Mouse (Mus musculus): ENCODE measurements around the gene Mars. TPM values are rescaled to one million over a fixed set of nuclear protein-coding genes. Genes with fewer than 3 reads are reported as not detected.
"Not testable (repeated sequence)": the region's sequence is repeated elsewhere in the genome, so short reads cannot be mapped to it uniquely, and the experiment has no call there.

Gene Mars
- polyA plus RNA-seq, 1 experiment from 2014 or later: 104 TPM

DNA sequence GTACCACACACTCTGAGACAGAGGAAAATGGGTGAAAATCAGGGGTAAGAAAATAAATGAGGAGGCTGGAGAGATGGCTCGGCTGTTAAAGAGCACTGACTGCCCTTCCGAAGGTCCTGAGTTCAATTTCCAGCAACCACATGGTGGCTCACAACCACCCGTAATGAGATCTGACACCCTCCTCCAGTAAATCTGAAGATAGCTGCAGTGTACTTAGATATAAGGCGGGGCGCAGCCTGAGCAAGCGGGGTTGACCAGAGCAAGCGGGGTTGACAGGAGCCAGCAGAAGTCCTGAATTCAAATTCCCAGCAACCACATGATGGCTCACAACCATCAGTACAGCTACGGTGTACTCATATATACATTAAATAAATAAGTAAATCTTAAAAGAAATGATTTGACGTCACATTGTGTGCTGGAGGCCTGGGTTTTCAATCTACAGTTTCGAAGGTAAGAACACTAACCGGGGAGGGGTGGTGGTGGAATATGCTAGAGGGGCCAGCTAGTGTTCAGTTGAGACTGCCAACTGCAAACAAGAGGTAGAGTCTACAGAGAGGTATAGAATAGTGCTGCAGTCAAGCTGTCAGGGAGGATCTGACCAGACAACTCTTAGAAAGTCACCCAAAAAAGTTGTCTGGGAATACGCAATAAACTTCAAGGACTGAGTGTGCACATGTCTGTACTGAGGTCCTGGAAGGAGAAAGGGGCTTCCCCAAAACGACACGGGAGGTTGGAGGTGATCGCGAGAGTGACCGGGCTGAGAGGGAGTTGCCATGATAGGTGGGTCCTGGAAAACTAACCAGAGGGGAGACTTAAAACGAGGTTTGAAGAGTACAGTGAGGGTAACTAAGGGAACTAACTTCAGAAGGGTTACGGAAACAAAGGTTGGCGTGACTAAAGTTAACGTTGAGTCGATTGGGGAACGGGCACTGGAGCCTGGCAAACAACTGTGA is 787 bp downstream of the Mars start:
- ATAC-seq (replicated peaks; ENCODE audit: insufficient number of reproducible peaks, low FRiP score, low TSS enrichment): 0 out of 2 replicates have a peak, but pooled peaks have one; percentile 40
- Histone ChIP-seq H3K4me2 (peak overlapping the region; percentile 79), H3K36me3 (ENCODE audit: control insufficient read depth, insufficient read depth, low read length) (peaks cover 20% of the 10 kb centered on the region), H3K27ac (ENCODE audit: low read depth, low read length) (peak overlapping the region; percentile 62), H3K4me1 (ENCODE audit: control insufficient read depth, insufficient read depth, low read length) (peaks cover 6% of the 10 kb centered on the region), H3K9ac (ENCODE audit: low read depth, low read length) (peak overlapping the region; percentile 87), H3K27me3 (ENCODE audit: control insufficient read depth, insufficient read depth, low read length) (no peaks in the 10 kb centered on the region), H3K9me3 (replicated peaks; ENCODE audit: control insufficient read depth, low read length) (no peaks in the 10 kb centered on the region), H3K4me3 (ENCODE audit: low read depth, low read length) (peak overlapping the region; percentile 94)
- 29% methylated on average over 23 of the region's 23 CpGs for WGBS (ENCODE audit: insufficient replicate concordance)

DNA sequence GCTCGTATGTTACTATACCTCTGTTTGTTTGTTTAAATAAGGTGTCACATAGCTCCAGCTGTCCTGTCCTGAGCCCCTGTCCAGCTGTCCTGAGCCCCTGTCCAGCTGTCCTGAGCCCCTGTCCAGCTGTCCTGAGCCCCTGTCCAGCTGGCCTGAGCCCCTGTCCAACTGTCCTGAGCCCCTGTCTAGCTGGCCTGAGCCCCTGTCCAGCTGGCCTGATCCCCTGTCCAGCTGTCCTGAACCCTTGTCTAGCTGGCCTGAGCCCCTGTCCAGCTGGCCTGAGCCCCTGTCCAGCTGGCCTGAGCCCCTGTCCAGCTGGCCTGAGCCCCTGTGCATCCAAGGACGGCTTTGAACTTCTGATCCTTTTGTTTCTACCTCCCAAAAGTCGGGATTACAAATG is 2.4 kb downstream of the Mars start:
- not testable (repeated sequence) for H3K27me3 ChIP-seq (ENCODE audit: control insufficient read depth, insufficient read depth, low read length); H3K4me3 ChIP-seq (ENCODE audit: low read depth, low read length); H3K4me2 ChIP-seq; H3K4me1 ChIP-seq (ENCODE audit: control insufficient read depth, insufficient read depth, low read length); ATAC-seq (replicated peaks; ENCODE audit: insufficient number of reproducible peaks, low FRiP score, low TSS enrichment); H3K9me3 ChIP-seq (replicated peaks; ENCODE audit: control insufficient read depth, low read length); H3K9ac ChIP-seq (ENCODE audit: low read depth, low read length); H3K27ac ChIP-seq (ENCODE audit: low read depth, low read length)
- peaks cover 34% of the 10 kb centered on the region for H3K36me3 ChIP-seq (ENCODE audit: control insufficient read depth, insufficient read depth, low read length)
- 84% methylated on average over 3 of the region's 3 CpGs for WGBS (ENCODE audit: insufficient replicate concordance)

DNA sequence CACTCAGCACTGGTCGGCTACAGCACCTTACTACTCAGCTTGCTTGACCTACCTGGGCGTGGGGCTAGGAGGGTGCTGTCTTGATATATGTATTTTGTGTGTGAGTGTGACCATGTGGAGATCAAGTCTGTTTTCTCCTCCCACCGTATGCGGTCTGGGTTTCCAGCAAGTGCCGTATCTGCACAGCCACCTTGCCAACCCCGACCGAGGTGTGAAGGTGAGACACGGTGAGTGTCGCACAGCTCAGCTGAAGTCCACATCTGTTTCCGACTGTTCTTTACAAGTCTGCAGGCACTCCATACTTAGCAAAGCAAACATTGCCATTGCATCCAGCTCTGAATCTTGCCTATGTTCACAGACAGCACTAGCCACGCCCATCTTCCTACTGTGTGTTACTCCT is 8.4 kb downstream of the Mars start:
- Histone ChIP-seq H3K9ac (ENCODE audit: low read depth, low read length) (no peak overlapping the region), H3K4me2 (no peak overlapping the region), H3K27ac (ENCODE audit: low read depth, low read length) (no peak overlapping the region), H3K4me3 (ENCODE audit: low read depth, low read length) (no peak overlapping the region), H3K4me1 (ENCODE audit: control insufficient read depth, insufficient read depth, low read length) (no peaks in the 10 kb centered on the region), H3K9me3 (replicated peaks; ENCODE audit: control insufficient read depth, low read length) (no peaks in the 10 kb centered on the region), H3K36me3 (ENCODE audit: control insufficient read depth, insufficient read depth, low read length) (peaks cover 66% of the 10 kb centered on the region), H3K27me3 (ENCODE audit: control insufficient read depth, insufficient read depth, low read length) (no peaks in the 10 kb centered on the region)
- ATAC-seq (replicated peaks; ENCODE audit: insufficient number of reproducible peaks, low FRiP score, low TSS enrichment): no peak
- WGBS (ENCODE audit: insufficient replicate concordance): 93% methylated on average over 11 of the region's 11 CpGs

DNA sequence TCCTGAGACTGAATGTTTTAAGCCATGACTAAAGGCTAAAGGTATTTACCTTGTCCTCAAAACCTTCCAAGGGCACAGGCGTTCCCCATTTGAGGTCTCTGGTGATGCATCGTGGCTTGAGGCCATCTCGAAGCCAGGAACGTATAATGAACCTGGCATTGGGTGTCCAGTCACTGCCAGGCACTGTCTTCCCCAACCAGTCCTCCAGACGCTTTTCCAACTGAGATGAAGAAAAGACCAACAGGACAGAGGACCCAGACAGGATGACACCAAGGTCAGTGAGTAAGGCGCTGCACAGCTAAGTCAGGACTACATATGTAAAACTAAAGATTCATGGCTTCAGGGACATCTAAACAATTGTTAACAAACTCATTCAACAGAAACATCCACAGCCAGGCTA is 11.2 kb downstream of the Mars start:
- ATAC-seq (replicated peaks; ENCODE audit: insufficient number of reproducible peaks, low FRiP score, low TSS enrichment): no peak
- H3K4me3 ChIP-seq (ENCODE audit: low read depth, low read length): no peak overlapping the region
- H3K9ac ChIP-seq (ENCODE audit: low read depth, low read length): no peak overlapping the region
- WGBS (ENCODE audit: insufficient replicate concordance): 94% methylated on average over 6 of the region's 6 CpGs
- H3K9me3 ChIP-seq (replicated peaks; ENCODE audit: control insufficient read depth, low read length): no peaks in the 10 kb centered on the region
- no peaks in the 10 kb centered on the region for H3K27me3 ChIP-seq (ENCODE audit: control insufficient read depth, insufficient read depth, low read length)
- no peak overlapping the region for H3K27ac ChIP-seq (ENCODE audit: low read depth, low read length)
- no peak overlapping the region for H3K4me2 ChIP-seq
- H3K36me3 ChIP-seq (ENCODE audit: control insufficient read depth, insufficient read depth, low read length): peaks cover 63% of the 10 kb centered on the region
- peaks cover 8% of the 10 kb centered on the region for H3K4me1 ChIP-seq (ENCODE audit: control insufficient read depth, insufficient read depth, low read length)

DNA sequence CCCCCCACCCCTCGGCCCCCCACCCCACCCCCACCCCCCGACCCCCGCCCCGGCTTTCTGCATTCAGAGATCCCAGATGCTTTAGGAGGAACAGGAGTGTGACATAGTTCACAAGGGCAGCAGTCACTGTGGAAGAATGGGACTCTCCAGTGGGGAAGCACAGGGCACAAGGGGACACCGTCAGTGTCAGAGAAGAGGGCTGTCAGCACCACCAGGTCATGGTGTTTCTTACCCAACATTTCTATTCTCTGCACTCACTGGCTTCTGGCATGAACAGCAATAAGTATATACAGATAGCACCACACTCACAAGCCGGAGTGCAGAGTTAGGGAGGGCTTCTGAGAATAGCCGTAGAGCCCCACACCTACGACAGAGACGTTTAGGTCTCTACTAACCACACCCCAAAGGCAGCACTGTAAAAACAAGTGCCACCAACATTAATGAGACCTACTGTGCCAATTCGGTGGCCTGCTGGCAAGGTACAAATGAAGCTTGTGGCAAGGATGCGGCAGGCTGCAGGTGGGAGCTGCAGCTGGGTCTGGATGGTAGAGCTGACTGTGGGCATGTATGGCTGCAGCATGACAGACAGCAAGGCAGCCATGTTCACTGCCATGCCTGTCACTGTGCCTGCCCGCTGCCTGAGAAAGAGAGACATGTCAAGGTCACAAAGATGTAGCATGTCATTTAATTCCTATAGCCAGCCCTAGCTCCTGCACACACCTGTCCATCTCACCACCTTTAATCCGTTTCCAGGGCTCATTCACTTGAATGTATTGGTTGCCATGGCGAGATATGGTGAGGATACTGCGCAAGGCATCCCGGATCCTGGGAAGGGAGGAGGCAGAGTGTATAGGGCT is 14.3 kb downstream of the Mars start:
- Histone ChIP-seq H3K36me3 (ENCODE audit: control insufficient read depth, insufficient read depth, low read length) (peaks cover 55% of the 10 kb centered on the region), H3K9me3 (replicated peaks; ENCODE audit: control insufficient read depth, low read length) (no peaks in the 10 kb centered on the region), H3K4me2 (no peak overlapping the region), H3K27ac (ENCODE audit: low read depth, low read length) (peak overlapping the region; percentile 47; the same call in 1 of the 2 replicates), H3K4me3 (ENCODE audit: low read depth, low read length) (no peak overlapping the region), H3K9ac (ENCODE audit: low read depth, low read length) (no peak overlapping the region), H3K4me1 (ENCODE audit: control insufficient read depth, insufficient read depth, low read length) (peaks cover 22% of the 10 kb centered on the region), H3K27me3 (ENCODE audit: control insufficient read depth, insufficient read depth, low read length) (no peaks in the 10 kb centered on the region)
- ATAC-seq (replicated peaks; ENCODE audit: insufficient number of reproducible peaks, low FRiP score, low TSS enrichment): no peak
- 66% methylated on average over 16 of the region's 16 CpGs for WGBS (ENCODE audit: insufficient replicate concordance)

DNA sequence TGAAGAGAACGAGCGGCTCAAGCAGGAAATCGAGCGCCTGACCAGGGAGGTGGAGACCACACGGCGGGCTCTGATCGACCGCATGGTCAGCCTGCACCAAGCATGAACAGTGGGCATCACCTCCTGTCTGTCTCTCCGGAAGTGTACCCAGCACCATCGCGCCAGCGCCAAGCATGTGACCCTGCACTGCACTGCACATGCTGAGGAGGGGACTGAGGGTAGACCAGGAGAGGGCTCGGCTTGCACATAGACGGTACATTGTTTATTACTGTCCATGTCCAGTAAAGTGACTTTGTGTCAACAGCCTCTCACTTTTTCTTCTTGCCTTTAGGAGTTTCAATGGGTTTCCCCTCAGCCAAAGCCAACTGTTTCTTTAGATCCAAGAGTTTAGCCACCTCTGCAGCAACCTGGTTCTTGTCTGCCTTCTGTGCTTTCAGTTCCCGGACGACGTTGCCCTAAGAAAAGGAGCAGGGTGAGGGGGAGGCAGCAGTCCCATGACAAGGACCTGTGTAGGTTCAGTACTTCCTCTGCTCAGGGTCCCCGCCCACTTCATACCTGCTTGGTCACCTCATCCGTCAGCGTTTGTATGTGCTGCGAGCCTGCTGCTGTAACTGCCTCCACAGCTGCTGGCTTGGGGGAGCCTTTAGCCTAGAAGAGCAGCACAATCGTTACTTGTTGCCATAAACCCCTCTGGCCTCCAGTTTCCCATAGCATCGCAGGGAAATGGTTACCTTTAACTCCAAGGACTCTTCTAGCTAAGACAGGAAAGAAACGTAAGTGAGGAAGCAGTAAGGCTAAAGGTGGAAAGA is 15.4 kb downstream of the Mars start:
- H3K9ac ChIP-seq (ENCODE audit: low read depth, low read length): no peak overlapping the region
- no peak overlapping the region for H3K4me2 ChIP-seq
- peaks cover 30% of the 10 kb centered on the region for H3K4me1 ChIP-seq (ENCODE audit: control insufficient read depth, insufficient read depth, low read length)
- no peak overlapping the region for H3K27ac ChIP-seq (ENCODE audit: low read depth, low read length)
- no peaks in the 10 kb centered on the region for H3K9me3 ChIP-seq (replicated peaks; ENCODE audit: control insufficient read depth, low read length)
- no peaks in the 10 kb centered on the region for H3K27me3 ChIP-seq (ENCODE audit: control insufficient read depth, insufficient read depth, low read length)
- WGBS (ENCODE audit: insufficient replicate concordance): 88% methylated on average over 24 of the region's 24 CpGs
- H3K36me3 ChIP-seq (ENCODE audit: control insufficient read depth, insufficient read depth, low read length): peaks cover 46% of the 10 kb centered on the region
- no peak for ATAC-seq (replicated peaks; ENCODE audit: insufficient number of reproducible peaks, low FRiP score, low TSS enrichment)
- no peak overlapping the region for H3K4me3 ChIP-seq (ENCODE audit: low read depth, low read length)

DNA sequence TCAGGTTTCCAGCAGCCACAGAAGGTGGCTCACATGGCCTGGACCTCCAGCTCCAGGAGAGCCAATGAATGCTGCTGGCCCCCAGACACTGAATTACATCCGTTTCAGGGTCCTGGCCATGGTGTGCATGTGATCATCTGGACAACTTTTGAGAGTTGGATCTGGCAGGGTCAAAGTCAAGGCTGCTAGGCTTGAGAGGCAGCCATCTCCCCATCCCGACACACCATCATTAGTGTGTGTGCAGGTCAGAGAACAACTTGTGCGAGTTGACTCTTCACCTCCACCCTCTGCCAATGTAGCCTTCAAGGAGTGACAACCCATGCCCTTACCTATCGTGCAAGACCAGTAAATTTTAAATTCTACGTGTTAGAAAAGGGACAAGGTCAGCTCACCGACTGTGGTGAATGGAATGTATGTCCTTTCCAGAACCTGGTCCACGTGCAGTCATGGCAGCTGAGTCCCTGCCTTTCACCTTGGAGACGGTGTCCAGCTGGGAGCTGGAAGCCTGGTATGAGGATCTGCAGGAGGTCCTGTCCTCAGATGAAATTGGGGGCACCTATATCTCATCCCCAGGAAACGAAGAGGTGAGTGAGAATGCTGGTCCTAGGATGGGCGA is 16.6 kb downstream of the Mars start:
- peaks cover 30% of the 10 kb centered on the region for H3K4me1 ChIP-seq (ENCODE audit: control insufficient read depth, insufficient read depth, low read length)

More for the DNA sequence above, 16.6 kb downstream of the Mars start:
- no peaks in the 10 kb centered on the region for H3K27me3 ChIP-seq (ENCODE audit: control insufficient read depth, insufficient read depth, low read length)
- H3K4me2 ChIP-seq: no peak overlapping the region
- H3K27ac ChIP-seq (ENCODE audit: low read depth, low read length): no peak overlapping the region
- no peaks in the 10 kb centered on the region for H3K9me3 ChIP-seq (replicated peaks; ENCODE audit: control insufficient read depth, low read length)
- 92% methylated on average over 10 of the region's 10 CpGs for WGBS (ENCODE audit: insufficient replicate concordance)
- no peak for ATAC-seq (replicated peaks; ENCODE audit: insufficient number of reproducible peaks, low FRiP score, low TSS enrichment)
- no peak overlapping the region for H3K9ac ChIP-seq (ENCODE audit: low read depth, low read length)
- peaks cover 41% of the 10 kb centered on the region for H3K36me3 ChIP-seq (ENCODE audit: control insufficient read depth, insufficient read depth, low read length)
- no peak overlapping the region for H3K4me3 ChIP-seq (ENCODE audit: low read depth, low read length)
